Mouse (Mus musculus): ENCODE results near the gene 4930550C14Rik. TPM values are rescaled to one million over a fixed set of nuclear protein-coding genes. Genes with fewer than 3 reads are reported as not detected.

The 4930550C14Rik gene
- total RNA-seq, 2 experiments from 2014 or later = 0.16 TPM; not detected in 1

DNA sequence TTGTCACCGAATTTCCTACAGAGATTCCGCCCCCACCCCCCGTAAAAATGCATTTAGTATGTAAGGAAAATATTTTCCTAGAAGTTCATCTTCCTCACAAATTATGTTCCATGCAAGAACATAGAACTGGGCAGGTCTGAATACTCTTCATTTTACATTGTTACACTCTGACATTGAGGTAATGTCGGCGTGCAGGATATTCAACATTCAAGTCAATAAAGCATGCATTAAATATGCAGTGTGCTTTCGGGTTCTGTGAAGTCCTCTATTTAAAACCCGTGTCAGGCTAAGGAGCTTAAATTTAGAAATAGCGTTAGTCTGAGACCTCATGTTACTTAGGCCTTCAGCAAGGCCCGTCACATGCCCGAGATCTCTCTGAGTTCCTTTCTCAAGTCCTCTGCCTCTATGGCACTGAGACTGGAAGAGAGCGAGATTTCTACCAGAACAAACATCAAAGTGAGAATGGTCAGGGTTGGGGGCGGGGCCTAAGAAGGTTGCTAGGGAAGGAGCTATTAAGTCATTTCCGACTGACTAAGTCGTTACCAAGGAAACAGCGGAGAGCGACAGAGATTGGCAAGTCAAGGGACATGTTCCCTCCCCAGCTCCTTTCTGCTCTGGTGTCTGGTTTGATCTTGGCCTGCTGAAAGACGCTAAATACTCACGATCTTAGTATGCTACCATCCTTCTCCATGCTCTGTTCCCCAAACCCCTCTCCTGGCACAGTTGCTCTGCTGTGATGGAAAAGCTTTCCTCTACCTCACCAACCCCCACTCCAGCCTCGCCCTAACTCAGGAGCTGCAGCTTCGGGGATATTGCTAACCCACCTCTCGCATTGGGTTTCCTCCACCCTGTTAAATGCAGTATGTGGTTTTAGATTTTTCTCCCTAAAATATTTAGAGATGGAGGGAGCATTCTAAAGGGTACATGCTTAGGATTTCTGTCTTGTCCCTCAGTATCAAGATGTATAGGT lies 2.9 kb downstream of the 4930550C14Rik start:
- H3K27ac ChIP-seq = peak overlapping the region; percentile 7
- peak; percentile 46 to 69 for DNase-seq (ENCODE audit: extremely low spot score in 1 of 2, low spot score in 2 of 2)
- peak overlapping the region; percentile 30 for H3K4me3 ChIP-seq
- intact Hi-C loops (cut with DNase I) = no loop called here
- no peak for TF ChIP-seq CTCF (IDR thresholded peaks at IDR 0.05)

- DNase-seq (ENCODE audit: extremely low spot score in 1 of 2, low spot score in 2 of 2) = no peak
- no peak for TF ChIP-seq CTCF (IDR thresholded peaks at IDR 0.05)
- H3K27ac ChIP-seq = no peak overlapping the region
- intact Hi-C loops (cut with DNase I) = no loop called here
- H3K4me3 ChIP-seq = no peak overlapping the region
Measured at GRCm38 (mm10) chr9:53408548-53408947, 6.4 kb downstream of the 4930550C14Rik start.

DNA sequence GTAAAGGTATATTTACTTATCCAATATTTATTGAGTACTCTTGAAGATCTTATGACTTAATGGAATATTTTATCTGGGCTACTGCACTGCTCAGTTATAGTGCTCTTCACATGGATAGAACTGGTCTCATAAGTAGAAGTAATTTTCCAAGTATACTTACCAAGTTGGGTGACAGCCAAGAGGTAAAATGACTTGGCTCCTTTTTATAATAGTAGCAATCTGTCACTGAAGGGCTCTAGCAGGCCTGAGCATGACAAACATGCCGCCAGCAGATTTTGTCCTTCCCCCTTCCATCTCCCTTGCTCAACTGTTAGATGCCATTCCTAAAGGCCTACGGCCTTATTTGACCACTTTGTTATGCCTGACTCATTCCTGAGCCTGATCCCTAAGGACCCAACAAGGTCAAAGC lies 6.8 kb downstream of the 4930550C14Rik start:
- no peak overlapping the region for H3K4me3 ChIP-seq
- no peak for TF ChIP-seq CTCF (IDR thresholded peaks at IDR 0.05)
- intact Hi-C loops (cut with DNase I) = no loop called here
- H3K27ac ChIP-seq = no peak overlapping the region
- no peak for DNase-seq (ENCODE audit: extremely low spot score in 1 of 2, low spot score in 2 of 2)

DNA sequence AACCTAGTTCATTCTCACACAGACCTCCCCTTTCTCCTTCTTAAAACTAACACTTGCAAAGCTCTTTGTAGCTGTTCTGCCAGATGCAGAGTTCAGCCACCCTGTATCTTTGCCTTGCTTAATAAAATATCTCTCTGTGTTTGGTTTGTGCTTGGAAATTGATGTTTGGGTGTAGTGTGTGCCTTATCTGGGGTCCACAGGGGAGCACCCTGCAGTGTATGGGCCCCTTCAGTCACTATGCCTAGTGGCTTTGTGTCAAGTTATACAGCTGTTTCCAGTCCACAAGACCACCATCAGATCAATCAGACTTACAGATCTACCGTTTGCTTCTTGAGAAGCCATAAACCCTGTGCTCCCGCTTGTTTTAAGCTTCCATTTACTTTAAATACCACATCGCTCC lies 7.3 kb downstream of the 4930550C14Rik start:
- Histone ChIP-seq H3K27ac (no peak overlapping the region), H3K4me3 (no peak overlapping the region)
- no peak for DNase-seq (ENCODE audit: extremely low spot score in 1 of 2, low spot score in 2 of 2)
- TF ChIP-seq CTCF (IDR thresholded peaks at IDR 0.05) = no peak
- intact Hi-C loops (cut with DNase I) = no loop called here

DNA sequence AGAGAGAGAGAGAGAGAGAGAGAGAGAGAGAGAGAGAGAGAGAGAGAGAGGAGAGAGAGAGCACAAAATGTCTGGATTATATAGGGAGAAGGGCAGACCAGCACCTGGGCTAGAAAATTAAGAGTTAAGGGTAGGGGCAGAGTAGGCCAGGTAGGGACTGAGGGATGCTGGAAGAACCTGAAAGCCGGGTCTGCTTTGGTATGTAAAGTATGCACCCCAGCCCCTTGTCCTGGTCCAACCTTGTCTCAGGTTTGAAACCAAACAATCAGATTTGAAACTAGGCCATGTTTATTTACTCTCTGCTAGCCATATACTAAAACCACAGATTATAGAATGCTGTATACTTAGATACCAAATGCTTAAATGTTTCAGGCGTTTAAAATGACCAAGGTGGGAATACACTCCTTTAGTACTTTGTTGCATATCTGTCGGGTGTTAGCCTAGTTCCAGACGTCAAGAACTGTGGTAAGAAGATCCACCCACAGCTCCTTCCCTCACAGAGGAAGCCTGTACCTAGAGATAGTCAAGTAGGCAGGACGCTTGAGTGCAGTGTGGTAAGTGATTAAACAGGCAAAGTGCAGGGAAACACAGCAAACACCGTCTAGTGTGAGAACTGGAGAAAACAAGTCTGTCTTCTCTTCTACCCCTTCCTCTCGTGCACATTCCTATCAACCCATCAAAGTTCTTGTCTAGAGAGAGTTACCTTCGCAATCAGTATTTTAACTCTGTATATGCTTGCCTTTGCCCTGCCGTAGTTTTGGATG lies 20.2 kb downstream of the 4930550C14Rik start:
- H3K4me3 ChIP-seq = no peak overlapping the region
- DNase-seq (ENCODE audit: extremely low spot score in 1 of 2, low spot score in 2 of 2) = no peak
- intact Hi-C loops (cut with DNase I) = no loop called here
- no peak for TF ChIP-seq CTCF (IDR thresholded peaks at IDR 0.05)
- H3K27ac ChIP-seq = no peak overlapping the region

GRCm38 (mm10) chr9:53426726-53427125 lies 24.6 kb downstream of the 4930550C14Rik start:
- no peak overlapping the region for H3K27ac ChIP-seq
- TF ChIP-seq CTCF (IDR thresholded peaks at IDR 0.05) = no peak
- no peak overlapping the region for H3K4me3 ChIP-seq
- intact Hi-C loops (cut with DNase I) = no loop called here
- no peak for DNase-seq (ENCODE audit: extremely low spot score in 1 of 2, low spot score in 2 of 2)

DNA sequence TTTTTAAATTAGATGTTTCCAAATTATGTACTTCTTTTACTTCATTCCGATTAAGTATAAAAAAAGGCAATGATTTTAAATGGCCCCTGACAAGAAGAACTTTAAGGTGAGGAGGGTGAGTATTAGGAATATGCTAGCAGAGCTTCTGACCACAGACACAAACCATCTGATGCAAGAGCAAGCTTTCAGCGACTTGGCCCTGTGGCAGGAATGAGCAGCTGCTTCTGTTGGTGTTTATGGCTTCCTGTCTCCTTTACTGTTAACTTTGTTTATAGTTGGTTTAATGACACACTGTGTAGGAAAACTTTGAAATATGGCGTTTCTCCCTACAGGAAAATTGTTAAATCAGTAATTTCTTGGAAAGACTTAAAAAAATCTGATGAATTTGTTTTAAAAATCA lies 25.5 kb downstream of the 4930550C14Rik start:
- TF ChIP-seq CTCF (IDR thresholded peaks at IDR 0.05) = no peak
- Histone ChIP-seq H3K27ac (no peak overlapping the region), H3K4me3 (no peak overlapping the region)
- intact Hi-C loops (cut with DNase I) = no loop called here
- no peak for DNase-seq (ENCODE audit: extremely low spot score in 1 of 2, low spot score in 2 of 2)

DNA sequence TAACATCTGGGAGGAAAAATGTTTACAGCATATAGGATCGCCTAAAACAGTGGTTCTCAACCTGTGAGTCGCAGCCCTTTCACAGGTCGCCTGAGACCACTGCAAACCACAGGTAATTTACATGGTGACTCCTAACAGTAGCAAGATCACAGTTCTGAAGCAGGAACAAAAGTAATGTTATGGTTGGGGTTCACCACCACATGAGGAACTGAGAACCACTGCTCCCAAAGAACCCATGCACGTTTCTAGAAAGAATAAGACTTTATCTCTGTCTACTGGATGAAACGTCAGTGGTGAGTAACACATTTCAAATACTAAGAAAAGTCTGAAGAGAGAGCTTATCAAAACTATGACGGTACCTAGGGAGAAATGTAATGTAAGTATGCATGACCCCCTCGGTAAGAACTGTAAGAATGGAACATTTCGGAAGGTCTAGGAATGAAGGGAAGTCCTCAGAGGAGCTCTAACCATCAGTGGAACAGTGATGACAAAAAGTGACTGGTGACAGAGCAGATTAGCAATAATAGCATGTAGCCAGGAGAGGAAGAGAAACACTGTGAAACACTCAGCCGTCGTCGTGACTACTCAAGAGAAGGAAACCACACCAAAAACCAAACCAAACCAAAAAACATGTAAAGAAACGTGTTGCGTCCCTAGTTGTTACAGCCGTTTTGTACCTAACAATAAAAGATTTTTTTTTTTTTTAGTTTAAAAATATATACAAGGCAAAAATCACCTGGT lies 33.9 kb downstream of the 4930550C14Rik start:
- DNase-seq (ENCODE audit: extremely low spot score in 1 of 2, low spot score in 2 of 2) = no peak
- intact Hi-C loops (cut with DNase I) = no loop called here
- no peak for TF ChIP-seq CTCF (IDR thresholded peaks at IDR 0.05)
- Histone ChIP-seq H3K27ac (no peak overlapping the region), H3K4me3 (no peak overlapping the region)

- H3K27ac ChIP-seq = no peak overlapping the region
- TF ChIP-seq CTCF (IDR thresholded peaks at IDR 0.05) = no peak
- H3K4me3 ChIP-seq = no peak overlapping the region
- DNase-seq (ENCODE audit: extremely low spot score in 1 of 2, low spot score in 2 of 2) = no peak
- intact Hi-C loops (cut with DNase I) = no loop called here
Measured at GRCm38 (mm10) chr9:53450609-53451008, 48.5 kb downstream of the 4930550C14Rik start.

DNA sequence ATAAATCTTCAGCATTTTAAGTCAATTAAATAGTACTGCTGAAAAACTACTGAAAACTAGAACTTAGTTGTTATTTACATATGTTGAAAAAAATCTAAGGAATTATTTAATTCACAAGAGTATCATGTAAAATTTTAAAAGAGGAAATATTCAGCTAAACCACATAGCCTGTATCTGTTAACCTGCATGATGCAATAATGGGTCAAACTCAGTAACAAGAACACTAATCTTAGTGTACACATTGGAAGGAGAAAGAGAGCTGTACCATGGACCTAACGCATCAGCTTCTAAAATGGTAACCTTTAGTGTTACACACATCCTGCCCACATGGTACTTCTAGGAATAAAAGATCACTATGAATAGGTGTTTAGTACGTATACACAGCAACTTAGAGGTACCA lies 49.9 kb downstream of the 4930550C14Rik start:
- no peak overlapping the region for H3K27ac ChIP-seq
- no peak overlapping the region for H3K4me3 ChIP-seq
- DNase-seq (ENCODE audit: extremely low spot score in 1 of 2, low spot score in 2 of 2) = no peak
- no peak for TF ChIP-seq CTCF (IDR thresholded peaks at IDR 0.05)
- intact Hi-C loops (cut with DNase I) = no loop called here

GRCm38 (mm10) chr9:53472806-53473518 lies 70.8 kb downstream of the 4930550C14Rik start:
- intact Hi-C loops (cut with DNase I) = no loop called here
- TF ChIP-seq CTCF (IDR thresholded peaks at IDR 0.05) = no peak
- no peak for DNase-seq (ENCODE audit: extremely low spot score in 1 of 2, low spot score in 2 of 2)
- Histone ChIP-seq H3K27ac (no peak overlapping the region), H3K4me3 (no peak overlapping the region)

Small RNAs within 50 kb of the gene (microRNA-seq; reads per million reads assigned to microRNA genes)
- gene Mir130c = 0 reads per million in 2 experiments

Other genes with a start within 250 kb of the 4930550C14Rik start
- gene Ddx10, start 154.3 kb upstream of the 4930550C14Rik start, total RNA-seq (2021) = 10 to 100 TPM; 19.8 to 22.1 TPM
- gene Exph5, start 100.7 kb upstream of the 4930550C14Rik start, total RNA-seq (2021) = 10 to 100 TPM; 27.4 to 33.4 TPM
- gene Kdelc2, start 18.3 kb upstream of the 4930550C14Rik start, total RNA-seq (2021) = 1 to 10 TPM; 6.2 to 6.5 TPM
- 10 to 100 TPM; 16.8 to 20.2 TPM for gene Atm, start 134.4 kb downstream of the 4930550C14Rik start, total RNA-seq (2021)
- 10 to 100 TPM; 17.8 to 20.0 TPM for gene Npat, start 134.7 kb downstream of the 4930550C14Rik start, total RNA-seq (2021)
- 10 to 100 TPM; 59.6 to 60.6 TPM for gene Acat1, start 208.1 kb downstream of the 4930550C14Rik start, total RNA-seq (2021)

All from left cerebral cortex, adult 2 months (tissue).